Mouse (Mus musculus): ENCODE measurements around the gene Tsnaxip1. TPM values are rescaled to one million over a fixed set of nuclear protein-coding genes. Genes with fewer than 3 reads are reported as not detected.

Tsnaxip1 gene
- polyA plus RNA-seq, 1 experiment = 0.37 TPM

GRCm38 (mm10) chr8:105880754-105881520, 53.4 kb downstream of the Tsnaxip1 start, which contains the start of gene Edc4:
TSS of gene Edc4 (plus strand) at chr8:105880881.
- peak; percentile 76; the same call in 1 of the 2 replicates for TF ChIP-seq POLR2A (IDR thresholded peaks at IDR 0.05; ENCODE audit: borderline replicate concordance, extremely low read depth, insufficient read depth, insufficient read length, poor library complexity, severe bottlenecking)
- TF ChIP-seq CTCF (IDR thresholded peaks at IDR 0.05; ENCODE audit: borderline replicate concordance, extremely low read depth, insufficient read depth, insufficient read length) = no peak
- peak; percentile 91 for DNase-seq (ENCODE audit: low read depth)

GRCm38 (mm10) chr8:105889756-105890465, 62.4 kb downstream of the Tsnaxip1 start:
- TF ChIP-seq POLR2A (IDR thresholded peaks at IDR 0.05; ENCODE audit: borderline replicate concordance, extremely low read depth, insufficient read depth, insufficient read length, poor library complexity, severe bottlenecking) (no peak), CTCF (IDR thresholded peaks at IDR 0.05; ENCODE audit: borderline replicate concordance, extremely low read depth, insufficient read depth, insufficient read length) (no peak)
- DNase-seq (ENCODE audit: low read depth) = no peak

- TF ChIP-seq CTCF (IDR thresholded peaks at IDR 0.05; ENCODE audit: borderline replicate concordance, extremely low read depth, insufficient read depth, insufficient read length) = no peak
- TF ChIP-seq POLR2A (IDR thresholded peaks at IDR 0.05; ENCODE audit: borderline replicate concordance, extremely low read depth, insufficient read depth, insufficient read length, poor library complexity, severe bottlenecking) = no peak
- no peak for DNase-seq (ENCODE audit: low read depth)
These were observed 63.3 kb downstream of the Tsnaxip1 start for GRCm38 (mm10) chr8:105890870-105891269.

GRCm38 (mm10) chr8:105892432-105892831, 64.9 kb downstream of the Tsnaxip1 start:
- TF ChIP-seq POLR2A (IDR thresholded peaks at IDR 0.05; ENCODE audit: borderline replicate concordance, extremely low read depth, insufficient read depth, insufficient read length, poor library complexity, severe bottlenecking) (no peak), CTCF (IDR thresholded peaks at IDR 0.05; ENCODE audit: borderline replicate concordance, extremely low read depth, insufficient read depth, insufficient read length) (peak; percentile 47; the same call in 1 of the 2 replicates)
- peak; percentile 50 for DNase-seq (ENCODE audit: low read depth)

GRCm38 (mm10) chr8:105893339-105893738, 65.8 kb downstream of the Tsnaxip1 start, which contains the start of gene Nrn1l:
TSS of gene Nrn1l (plus strand) at chr8:105893567.
- DNase-seq (ENCODE audit: low read depth) = peak; percentile 89
- TF ChIP-seq POLR2A (IDR thresholded peaks at IDR 0.05; ENCODE audit: borderline replicate concordance, extremely low read depth, insufficient read depth, insufficient read length, poor library complexity, severe bottlenecking) (no peak), CTCF (IDR thresholded peaks at IDR 0.05; ENCODE audit: borderline replicate concordance, extremely low read depth, insufficient read depth, insufficient read length) (no peak)

Other genes starting within 250 kb of the Tsnaxip1 start
- 23.7 and 40.3 TPM in 2 replicates for gene Ripor1, start 222.5 kb upstream of the Tsnaxip1 start, polyA plus RNA-seq (2012; rRNA removed)
- gene Ctcf, start 191.2 kb upstream of the Tsnaxip1 start, polyA plus RNA-seq (2012; rRNA removed) = 36.6 and 54.8 TPM in 2 replicates
- 0.26 and 0.55 TPM in 2 replicates for gene Agrp, start 190.3 kb upstream of the Tsnaxip1 start, polyA plus RNA-seq (2012; rRNA removed)
- 13.7 and 20.5 TPM in 2 replicates for gene Carmil2, start 141.5 kb upstream of the Tsnaxip1 start, polyA plus RNA-seq (2012; rRNA removed)
- 62.5 and 79.9 TPM in 2 replicates for gene Acd, start 126.6 kb upstream of the Tsnaxip1 start, polyA plus RNA-seq (2012; rRNA removed)
- gene Pard6a, start 126.6 kb upstream of the Tsnaxip1 start, polyA plus RNA-seq (2012; rRNA removed) = 40.7 and 59.2 TPM in 2 replicates
- not detected in 2 replicates for gene 4933405L10Rik, start 120.1 kb upstream of the Tsnaxip1 start, polyA plus RNA-seq (2012; rRNA removed)
- gene Enkd1, start 119.5 kb upstream of the Tsnaxip1 start, polyA plus RNA-seq (2012; rRNA removed) = 19.9 and 32.7 TPM in 2 replicates
- 56.1 and 62.6 TPM in 2 replicates for gene Gfod2, start 69.1 kb upstream of the Tsnaxip1 start, polyA plus RNA-seq (2012; rRNA removed)
- gene Ranbp10, start 381 bp upstream of the Tsnaxip1 start, polyA plus RNA-seq (2012; rRNA removed) = 35.7 and 39.7 TPM in 2 replicates
- 83.0 and 109 TPM in 2 replicates for gene Cenpt, start 25.5 kb downstream of the Tsnaxip1 start, polyA plus RNA-seq (2012; rRNA removed)
- gene Thap11, start 27.4 kb downstream of the Tsnaxip1 start, polyA plus RNA-seq (2012; rRNA removed) = 61.3 and 78.5 TPM in 2 replicates
- gene Nutf2, start 32.8 kb downstream of the Tsnaxip1 start, polyA plus RNA-seq (2012; rRNA removed) = 190 and 196 TPM in 2 replicates
- gene Edc4, start 53.1 kb downstream of the Tsnaxip1 start, polyA plus RNA-seq (2012; rRNA removed) = 80.3 and 85.4 TPM in 2 replicates
- gene Nrn1l, start 65.8 kb downstream of the Tsnaxip1 start, polyA plus RNA-seq (2012; rRNA removed) = 0.90 and 1.6 TPM in 2 replicates
- 23.6 and 26.8 TPM in 2 replicates for gene Pskh1, start 72.7 kb downstream of the Tsnaxip1 start, polyA plus RNA-seq (2012; rRNA removed)
- 7.8 and 10.2 TPM in 2 replicates for gene Ctrl, start 106.1 kb downstream of the Tsnaxip1 start, polyA plus RNA-seq (2012; rRNA removed)
- 51.6 and 64.8 TPM in 2 replicates for gene Psmb10, start 110.7 kb downstream of the Tsnaxip1 start, polyA plus RNA-seq (2012; rRNA removed)
- 2.0 and 2.3 TPM in 2 replicates for gene Lcat, start 115.7 kb downstream of the Tsnaxip1 start, polyA plus RNA-seq (2012; rRNA removed)
- gene Slc12a4, start 138.4 kb downstream of the Tsnaxip1 start, polyA plus RNA-seq (2012; rRNA removed) = 15.2 and 17.0 TPM in 2 replicates
- gene Dpep3, start 151.7 kb downstream of the Tsnaxip1 start, polyA plus RNA-seq (2012; rRNA removed) = not detected in 2 replicates
- 22.9 and 24.4 TPM in 2 replicates for gene Dus2, start 163.6 kb downstream of the Tsnaxip1 start, polyA plus RNA-seq (2012; rRNA removed)
- not detected in 2 replicates for gene Dpep2nb, start 178.2 kb downstream of the Tsnaxip1 start, polyA plus RNA-seq (2012; rRNA removed)
- 16.5 and 17.8 TPM in 2 replicates for gene Ddx28, start 184.2 kb downstream of the Tsnaxip1 start, polyA plus RNA-seq (2012; rRNA removed)
- 11.1 and 13.1 TPM in 2 replicates for gene Nfatc3, start 231.1 kb downstream of the Tsnaxip1 start, polyA plus RNA-seq (2012; rRNA removed)